Mouse (Mus musculus) gastrocnemius, adult 8-10 months (tissue): Measurements from ENCODE around the gene Gjb3. TPM values are rescaled to one million over a fixed set of nuclear protein-coding genes. Genes with fewer than 3 reads are reported as not detected.

Experiments used
- DNase-seq, 2 experiments: peaks; one replicate each; pipeline ENCODE4 v3.0.0; 2022; ENCODE audit warnings: low spot score in 2 of 2
- total RNA-seq, 4 experiments: library from RNA; stranded (reverse); gene quantifications; 2 replicates each; pipeline ENCODE4 v1.2.4; 2022

The Gjb3 gene
- total RNA-seq, result not detected

GRCm38 (mm10) chr4:127330181-127331100 lies at the start of gene Gjb3:
Gene Gjb3 (minus strand): TSS chr4:127330844.
- no peak for DNase-seq

GRCm38 (mm10) chr4:127377344-127377743 lies 46.7 kb upstream of the Gjb3 start:
- no peak for DNase-seq

- DNase-seq, result no peak
Observed at GRCm38 (mm10) chr4:127375541-127376177, 45.0 kb upstream of the Gjb3 start.

GRCm38 (mm10) chr4:127374645-127375044 lies 44.0 kb upstream of the Gjb3 start:
- DNase-seq, result no peak

- no peak for DNase-seq
Observed at GRCm38 (mm10) chr4:127373491-127373890, 42.8 kb upstream of the Gjb3 start.

GRCm38 (mm10) chr4:127371546-127371945 lies 40.9 kb upstream of the Gjb3 start:
- no peak for DNase-seq

- DNase-seq, result no peak
Observed at GRCm38 (mm10) chr4:127370447-127370846, 39.8 kb upstream of the Gjb3 start.

GRCm38 (mm10) chr4:127368379-127368973 lies 37.8 kb upstream of the Gjb3 start:
- no peak for DNase-seq

GRCm38 (mm10) chr4:127365834-127366233 lies 35.2 kb upstream of the Gjb3 start:
- DNase-seq, result no peak

GRCm38 (mm10) chr4:127365433-127365832 lies 34.8 kb upstream of the Gjb3 start:
- DNase-seq, result no peak

GRCm38 (mm10) chr4:127364431-127364830 lies 33.8 kb upstream of the Gjb3 start:
- DNase-seq, result no peak

- DNase-seq, result no peak
Observed at GRCm38 (mm10) chr4:127363331-127363730, 32.7 kb upstream of the Gjb3 start.

GRCm38 (mm10) chr4:127362520-127362919 lies 31.9 kb upstream of the Gjb3 start:
- no peak for DNase-seq

- DNase-seq, result no peak
Observed at GRCm38 (mm10) chr4:127358018-127358417, 27.4 kb upstream of the Gjb3 start, which contains the start of gene Gjb5. Gene Gjb5 (minus strand): TSS chr4:127358181.

GRCm38 (mm10) chr4:127354506-127355485 lies 24.2 kb upstream of the Gjb3 start:
- DNase-seq, result no peak

- no peak for DNase-seq
Observed at GRCm38 (mm10) chr4:127353951-127354438, 23.4 kb upstream of the Gjb3 start, which contains the start of gene Gjb4. Gene Gjb4 (minus strand): TSS chr4:127354081.

GRCm38 (mm10) chr4:127352594-127352993 lies 21.9 kb upstream of the Gjb3 start:
- no peak for DNase-seq

- no peak for DNase-seq
Observed at GRCm38 (mm10) chr4:127349560-127350300, 19.1 kb upstream of the Gjb3 start.

- no peak for DNase-seq
Observed at GRCm38 (mm10) chr4:127345000-127345399, 14.4 kb upstream of the Gjb3 start.

- no peak for DNase-seq
Observed at GRCm38 (mm10) chr4:127341372-127341771, 10.7 kb upstream of the Gjb3 start.
